Mouse (Mus musculus): ENCODE results near the gene Hist1h2ah. TPM values are rescaled to one million over a fixed set of nuclear protein-coding genes. Genes with fewer than 3 reads are reported as not detected.

Hist1h2ah gene
- polyA plus RNA-seq, 1 experiment from 2014 or later, result 3.4 TPM

GRCm38 (mm10) chr13:22039951-22040463, 4.6 kb upstream of the Hist1h2ah start:
- WGBS, result 2% methylated on average over 2 of the region's 2 CpGs
- H3K27ac ChIP-seq (ENCODE audit: low read depth, low read length), result peak overlapping the region; percentile 57; the same call in 1 of the 2 replicates

GRCm38 (mm10) chr13:22039364-22039763, 4.0 kb upstream of the Hist1h2ah start:
- no peaks in the 10 kb centered on the region for H3K36me3 ChIP-seq (ENCODE audit: control insufficient read depth, insufficient read depth)
- H3K27me3 ChIP-seq (replicated peaks; ENCODE audit: control insufficient read depth, insufficient read depth, low read length), result no peaks in the 10 kb centered on the region
- no peaks in the 10 kb centered on the region for H3K9me3 ChIP-seq (ENCODE audit: control insufficient read depth)
- H3K9ac ChIP-seq (ENCODE audit: low read depth, low read length), result no peak overlapping the region
- H3K4me3 ChIP-seq (ENCODE audit: low read depth, low read length), result no peak overlapping the region
- WGBS, result 66% methylated on average over 5 of the region's 5 CpGs
- 0 out of 2 replicates have a peak, but pooled peaks cover 5% of the 10 kb centered on the region for H3K4me1 ChIP-seq (replicated peaks; ENCODE audit: control insufficient read depth, insufficient read depth, low read length)
- no peak overlapping the region for H3K4me2 ChIP-seq (replicated peaks; ENCODE audit: low read depth)
- no peak for ATAC-seq
- TF ChIP-seq CTCF (IDR thresholded peaks at IDR 0.05; ENCODE audit: low read depth), result no peak
- no peak overlapping the region for H3K27ac ChIP-seq (ENCODE audit: low read depth, low read length)

More at GRCm38 (mm10) chr13:22039951-22040463, 4.6 kb upstream of the Hist1h2ah start:
- Histone ChIP-seq H3K4me3 (ENCODE audit: low read depth, low read length) (peak overlapping the region; percentile 39), H3K4me2 (replicated peaks; ENCODE audit: low read depth) (peak overlapping the region; percentile 70), H3K9ac (ENCODE audit: low read depth, low read length) (no peak overlapping the region), H3K36me3 (ENCODE audit: control insufficient read depth, insufficient read depth) (no peaks in the 10 kb centered on the region), H3K27me3 (replicated peaks; ENCODE audit: control insufficient read depth, insufficient read depth, low read length) (no peaks in the 10 kb centered on the region), H3K4me1 (replicated peaks; ENCODE audit: control insufficient read depth, insufficient read depth, low read length) (0 out of 2 replicates have a peak, but pooled peaks cover 5% of the 10 kb centered on the region), H3K9me3 (ENCODE audit: control insufficient read depth) (no peaks in the 10 kb centered on the region)
- TF ChIP-seq CTCF (IDR thresholded peaks at IDR 0.05; ENCODE audit: low read depth), result no peak
- no peak for ATAC-seq

GRCm38 (mm10) chr13:22037415-22037814, 2.0 kb upstream of the Hist1h2ah start:
- WGBS, result 56% methylated on average over 2 of the region's 2 CpGs
- no peak overlapping the region for H3K9ac ChIP-seq (ENCODE audit: low read depth, low read length)
- H3K4me2 ChIP-seq (replicated peaks; ENCODE audit: low read depth), result no peak overlapping the region
- H3K4me1 ChIP-seq (replicated peaks; ENCODE audit: control insufficient read depth, insufficient read depth, low read length), result 0 out of 2 replicates have a peak, but pooled peaks cover 5% of the 10 kb centered on the region
- no peak overlapping the region for H3K4me3 ChIP-seq (ENCODE audit: low read depth, low read length)
- no peak for TF ChIP-seq CTCF (IDR thresholded peaks at IDR 0.05; ENCODE audit: low read depth)
- H3K27me3 ChIP-seq (replicated peaks; ENCODE audit: control insufficient read depth, insufficient read depth, low read length), result no peaks in the 10 kb centered on the region
- H3K36me3 ChIP-seq (ENCODE audit: control insufficient read depth, insufficient read depth), result no peaks in the 10 kb centered on the region
- H3K9me3 ChIP-seq (ENCODE audit: control insufficient read depth), result no peaks in the 10 kb centered on the region
- no peak for ATAC-seq
- no peak overlapping the region for H3K27ac ChIP-seq (ENCODE audit: low read depth, low read length)

GRCm38 (mm10) chr13:22036986-22037385, 1.6 kb upstream of the Hist1h2ah start:
- Histone ChIP-seq H3K4me3 (ENCODE audit: low read depth, low read length) (no peak overlapping the region), H3K9me3 (ENCODE audit: control insufficient read depth) (no peaks in the 10 kb centered on the region), H3K4me1 (replicated peaks; ENCODE audit: control insufficient read depth, insufficient read depth, low read length) (0 out of 2 replicates have a peak, but pooled peaks cover 2% of the 10 kb centered on the region), H3K36me3 (ENCODE audit: control insufficient read depth, insufficient read depth) (no peaks in the 10 kb centered on the region), H3K9ac (ENCODE audit: low read depth, low read length) (peak overlapping the region; percentile 19; the same call in 1 of the 2 replicates), H3K4me2 (replicated peaks; ENCODE audit: low read depth) (peak overlapping the region; percentile 61; the same call in 1 of the 2 replicates), H3K27ac (ENCODE audit: low read depth, low read length) (no peak overlapping the region), H3K27me3 (replicated peaks; ENCODE audit: control insufficient read depth, insufficient read depth, low read length) (no peaks in the 10 kb centered on the region)
- ATAC-seq, result no peak
- 65% methylated on average over 3 of the region's 3 CpGs for WGBS
- no peak for TF ChIP-seq CTCF (IDR thresholded peaks at IDR 0.05; ENCODE audit: low read depth)

GRCm38 (mm10) chr13:22036149-22036956, 985 bp upstream of the Hist1h2ah start:
- Histone ChIP-seq H3K36me3 (ENCODE audit: control insufficient read depth, insufficient read depth) (no peaks in the 10 kb centered on the region), H3K4me1 (replicated peaks; ENCODE audit: control insufficient read depth, insufficient read depth, low read length) (0 out of 2 replicates have a peak, but pooled peaks cover 2% of the 10 kb centered on the region), H3K4me3 (ENCODE audit: low read depth, low read length) (peak overlapping the region; percentile 36), H3K27ac (ENCODE audit: low read depth, low read length) (no peak overlapping the region), H3K9ac (ENCODE audit: low read depth, low read length) (peak overlapping the region; percentile 19; the same call in 1 of the 2 replicates), H3K9me3 (ENCODE audit: control insufficient read depth) (no peaks in the 10 kb centered on the region), H3K27me3 (replicated peaks; ENCODE audit: control insufficient read depth, insufficient read depth, low read length) (no peaks in the 10 kb centered on the region), H3K4me2 (replicated peaks; ENCODE audit: low read depth) (peak overlapping the region; percentile 61)
- WGBS, result 3% methylated on average over 20 of the region's 23 CpGs
- TF ChIP-seq CTCF (IDR thresholded peaks at IDR 0.05; ENCODE audit: low read depth), result no peak
- no peak for ATAC-seq

GRCm38 (mm10) chr13:22034443-22035266, 713 bp downstream of the Hist1h2ah start:
- Histone ChIP-seq H3K27me3 (replicated peaks; ENCODE audit: control insufficient read depth, insufficient read depth, low read length) (no peaks in the 10 kb centered on the region), H3K9me3 (ENCODE audit: control insufficient read depth) (no peaks in the 10 kb centered on the region), H3K4me2 (replicated peaks; ENCODE audit: low read depth) (peak overlapping the region; percentile 61), H3K27ac (ENCODE audit: low read depth, low read length) (peak overlapping the region; percentile 60), H3K4me1 (replicated peaks; ENCODE audit: control insufficient read depth, insufficient read depth, low read length) (no peaks in the 10 kb centered on the region), H3K36me3 (ENCODE audit: control insufficient read depth, insufficient read depth) (no peaks in the 10 kb centered on the region), H3K4me3 (ENCODE audit: low read depth, low read length) (peak overlapping the region; percentile 36), H3K9ac (ENCODE audit: low read depth, low read length) (no peak overlapping the region)
- WGBS, result under 1% methylated on average over 11 of the region's 14 CpGs
- no peak for TF ChIP-seq CTCF (IDR thresholded peaks at IDR 0.05; ENCODE audit: low read depth)
- peak; percentile 58 for ATAC-seq
